Mouse (Mus musculus): ENCODE results near the gene Icam1. TPM values are rescaled to one million over a fixed set of nuclear protein-coding genes. Genes with fewer than 3 reads are reported as not detected.
"Not testable (repeated sequence)": the region's sequence is repeated elsewhere in the genome, so short reads cannot be mapped to it uniquely, and the experiment has no call there.

Gene Icam1
- total RNA-seq, 2 experiments from 2014 or later: 10.8 to 12.4 TPM

- no peak for DNase-seq
Measured at GRCm38 (mm10) chr9:20993165-20993898, 22.5 kb upstream of the Icam1 start.

- no peak for DNase-seq
Measured at GRCm38 (mm10) chr9:20995069-20995468, 20.7 kb upstream of the Icam1 start.

GRCm38 (mm10) chr9:20997065-20997464 is 18.7 kb upstream of the Icam1 start:
- DNase-seq: no peak

- DNase-seq: not testable (repeated sequence)
Measured at GRCm38 (mm10) chr9:20998337-20998736, 17.4 kb upstream of the Icam1 start.

- DNase-seq: no peak
Measured at GRCm38 (mm10) chr9:21000811-21001210, 15.0 kb upstream of the Icam1 start.

- DNase-seq: no peak
Measured at GRCm38 (mm10) chr9:21001651-21002200, 14.1 kb upstream of the Icam1 start.

GRCm38 (mm10) chr9:21002270-21002626 is 13.5 kb upstream of the Icam1 start:
- no peak for DNase-seq

- peak; percentile 94 for DNase-seq
Measured at GRCm38 (mm10) chr9:21002627-21003551, 12.9 kb upstream of the Icam1 start, which contains the start of gene Mrpl4. Gene Mrpl4, plus strand, starts transcription at chr9:21002738.

- DNase-seq: no peak
Measured at GRCm38 (mm10) chr9:21007313-21007952, 8.4 kb upstream of the Icam1 start.

- no peak for DNase-seq
Measured at GRCm38 (mm10) chr9:21008007-21008406, 7.8 kb upstream of the Icam1 start.

- no peak for DNase-seq
Measured at GRCm38 (mm10) chr9:21010362-21010761, 5.4 kb upstream of the Icam1 start.

GRCm38 (mm10) chr9:21010939-21011541 is 4.7 kb upstream of the Icam1 start:
- not testable (repeated sequence) for DNase-seq

- no peak for DNase-seq
Measured at GRCm38 (mm10) chr9:21011846-21012312, 3.9 kb upstream of the Icam1 start.

GRCm38 (mm10) chr9:21012368-21012767 is 3.4 kb upstream of the Icam1 start:
- DNase-seq: no peak

GRCm38 (mm10) chr9:21014691-21015570 is 854 bp upstream of the Icam1 start:
- DNase-seq: peak; percentile 63

GRCm38 (mm10) chr9:21016331-21017176 is 769 bp downstream of the Icam1 start:
- peak; percentile 29 for DNase-seq

- no peak for DNase-seq
Measured at GRCm38 (mm10) chr9:21017177-21017575, 1.4 kb downstream of the Icam1 start.

GRCm38 (mm10) chr9:21018600-21018999 is 2.8 kb downstream of the Icam1 start:
- no peak for DNase-seq

- DNase-seq: no peak
Measured at GRCm38 (mm10) chr9:21021363-21021762, 5.6 kb downstream of the Icam1 start.

GRCm38 (mm10) chr9:21022288-21022687 is 6.5 kb downstream of the Icam1 start:
- no peak for DNase-seq

Data from adrenal gland, postnatal 10 days (tissue).